Mouse (Mus musculus) erythroblast, embryonic 14.5 days (primary cell): Measurements from ENCODE around the gene Hmx2.

ENCODE experiments used
- GATA1 ChIP-seq: IDR thresholded peaks from 2 replicates; pipeline ENCODE4 v1.6.1; 2012; ENCODE audit warnings: low read length, inconsistent platforms, mixed read lengths
- TAL1 ChIP-seq: IDR thresholded peaks from 3 replicates; pipeline ENCODE4 v1.6.1; 2012; ENCODE audit warnings: low read length, inconsistent platforms, mixed read lengths

DNA sequence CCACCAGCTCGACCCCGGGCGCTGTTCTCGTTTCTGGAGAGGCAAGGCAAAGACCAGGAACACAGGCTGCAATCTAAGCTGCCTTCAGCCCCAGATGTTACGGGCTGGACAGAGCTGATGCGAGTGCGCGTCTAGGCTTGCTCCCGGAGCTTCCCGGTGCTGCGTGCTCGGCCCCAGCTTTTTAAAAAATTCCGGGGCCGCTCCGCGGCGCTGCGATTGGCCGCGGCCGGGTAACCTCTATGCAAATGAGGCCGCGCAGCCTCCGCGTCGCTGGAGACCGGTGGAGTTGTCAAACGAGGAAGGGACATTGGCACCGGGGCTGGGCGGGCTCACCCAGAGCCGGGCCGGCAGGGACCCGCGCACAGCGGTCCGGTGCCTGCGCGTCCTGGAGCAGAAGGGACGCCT is 5.2 kb downstream of the Hmx2 start:
- TF ChIP-seq GATA1 (no peak), TAL1 (no peak)
